Mouse (Mus musculus) gastrocnemius, postnatal 25 days (tissue): ENCODE results near the gene Trappc2. TPM values are rescaled to one million over a fixed set of nuclear protein-coding genes. Genes with fewer than 3 reads are reported as not detected.

Experiments used
- total RNA-seq, 2 experiments: library from RNA; stranded (reverse); gene quantifications; 1 replicate in 1 of 2; 2 replicates in 1 of 2; pipeline ENCODE4 v1.2.3; 2021

Trappc2 gene
- total RNA-seq, 2 experiments from 2014 or later, result 13.7 to 18.0 TPM

Other genes with a start within 250 kb of the Trappc2 start
- 1 to 10 TPM; 5.1 to 5.9 TPM for gene Gpm6b, start 201.7 kb upstream of the Trappc2 start, total RNA-seq
- gene Ofd1, start 130 bp downstream of the Trappc2 start, total RNA-seq, result 1 to 10 TPM; 4.1 to 4.8 TPM
- 10 to 100 TPM; 14.3 to 14.6 TPM for gene Rab9, start 39.3 kb downstream of the Trappc2 start, total RNA-seq
- 1 to 10 TPM; 1.7 to 2.0 TPM for gene Tceanc, start 78.0 kb downstream of the Trappc2 start, total RNA-seq
- gene Egfl6, start 145.1 kb downstream of the Trappc2 start, total RNA-seq, result 1 to 10 TPM in 1 of 2 experiments, under 1 TPM in 1; 0.51 to 1.2 TPM